Mouse (Mus musculus) cerebellum, adult 2 months (tissue): ENCODE results near the gene Tat.

Experiments used
- CTCF ChIP-seq: fragments of 200-500 bp; IDR thresholded peaks from 2 replicates; pipeline ENCODE4 v1.5.1; 2011; ENCODE audit warnings: low read depth, mild to moderate bottlenecking, control low read depth, low read length, moderate library complexity, borderline replicate concordance; ENCODE audit not compliant: insufficient read depth
- POLR2A ChIP-seq: fragments of 200-500 bp; IDR thresholded peaks from 2 replicates; pipeline ENCODE4 v1.6.1; 2011; ENCODE audit warnings: low read length, control low read depth, borderline replicate concordance; ENCODE audit not compliant: insufficient read depth

DNA sequence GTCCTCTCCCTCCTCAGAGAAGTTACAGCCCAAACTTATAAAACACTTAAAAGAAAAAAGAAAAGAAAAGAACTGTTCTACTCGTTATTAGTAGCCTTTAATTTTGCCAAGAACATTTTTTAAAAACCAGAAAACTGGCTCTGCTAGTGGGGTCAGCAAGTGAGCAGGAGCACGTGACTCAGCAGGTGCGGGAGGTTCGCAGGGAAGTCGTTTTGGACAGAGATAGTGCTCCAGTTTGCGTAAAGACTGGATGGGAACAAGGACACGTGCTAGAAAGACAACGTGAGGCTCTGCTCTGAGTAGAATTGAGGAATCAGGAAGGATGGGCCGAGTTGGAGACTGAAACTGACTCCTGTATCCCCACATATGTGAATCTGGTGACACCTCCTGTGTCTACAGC, 27.3 kb upstream of the Tat start:
- TF ChIP-seq CTCF (no peak), POLR2A (no peak)
